Mouse (Mus musculus) neural tube, embryonic 13.5 days (tissue): ENCODE data around the gene Erich4. TPM values are rescaled to one million over a fixed set of nuclear protein-coding genes. Genes with fewer than 3 reads are reported as not detected.

Source experiments
- ATAC-seq: fragments of 200-750 bp; cut with Nextera tagmentation; 2 replicates; pipeline ENCODE4 v1.8.0; 2017; ENCODE audit warnings: low read depth, mild to moderate bottlenecking, moderate TSS enrichment, moderate library complexity
- H3K27ac ChIP-seq: fragments of 300-500 bp; sonication (generic); replicated peaks from 2 replicates; pipeline ENCODE4 v1.5.1; 2015; ENCODE audit warnings: moderate library complexity, mild to moderate bottlenecking, inconsistent platforms
- H3K27me3 ChIP-seq: fragments of 300-500 bp; sonication (generic); 2 replicates; pipeline ENCODE4 v1.6.1; 2015; ENCODE audit warnings: mild to moderate bottlenecking, inconsistent platforms
- H3K36me3 ChIP-seq: fragments of 300-500 bp; sonication (generic); 2 replicates; pipeline ENCODE4 v1.6.1; 2015; ENCODE audit warnings: mild to moderate bottlenecking, inconsistent platforms
- H3K4me1 ChIP-seq: fragments of 300-500 bp; sonication (generic); replicated peaks from 2 replicates; pipeline ENCODE4 v1.6.1; 2015; ENCODE audit warnings: inconsistent platforms
- H3K4me2 ChIP-seq: fragments of 300-500 bp; sonication (generic); 2 replicates; pipeline ENCODE4 v1.6.1; 2015; ENCODE audit warnings: inconsistent platforms, mild to moderate bottlenecking, moderate library complexity
- H3K4me3 ChIP-seq: fragments of 300-500 bp; sonication (generic); 2 replicates; pipeline ENCODE4 v1.5.1; 2015; ENCODE audit warnings: mild to moderate bottlenecking, inconsistent platforms
- H3K9ac ChIP-seq: fragments of 300-500 bp; sonication (generic); 2 replicates; pipeline ENCODE4 v1.6.1; 2015; ENCODE audit warnings: moderate library complexity, mild to moderate bottlenecking, inconsistent platforms
- H3K9me3 ChIP-seq: fragments of 300-500 bp; sonication (generic); 2 replicates; pipeline ENCODE4 v1.6.1; 2016; ENCODE audit warnings: inconsistent platforms
- WGBS: fragments of 180-500 bp; shearing (Covaris S2); methylation state at CpG from one replicate; pipeline ENCODE4 v1.1.7; 2015; 5-methylcytosine and 5-hydroxymethylcytosine counted together
- polyA plus RNA-seq: library from polyadenylated mRNA; unstranded; fragments of >200 nt; fragmentation: Nextera tagmentation; extraction: Ambion mirVana; gene quantifications from 2 replicates; pipeline ENCODE4 v1.2.1, GENCODE M21; 2015

The Erich4 gene
- polyA plus RNA-seq, 1 experiment from 2014 or later: not detected

- no peak overlapping the region for H3K9ac ChIP-seq
- no peaks in the 10 kb centered on the region for H3K9me3 ChIP-seq
- H3K36me3 ChIP-seq: peaks cover 39% of the 10 kb centered on the region
- H3K27ac ChIP-seq: no peak overlapping the region
- peaks cover 12% of the 10 kb centered on the region for H3K4me1 ChIP-seq
- peak overlapping the region; percentile 66 for H3K4me2 ChIP-seq
- H3K27me3 ChIP-seq: no peaks in the 10 kb centered on the region
- WGBS: 92% methylated on average over 5 of the region's 5 CpGs
- peak overlapping the region; percentile 62 for H3K4me3 ChIP-seq
- ATAC-seq: no peak
Measured at GRCm38 (mm10) chr7:25620101-25620500, 4.4 kb upstream of the Erich4 start.

- peak overlapping the region; percentile 66 for H3K4me2 ChIP-seq
- peak overlapping the region; percentile 67 for H3K9ac ChIP-seq
- H3K4me1 ChIP-seq: peaks cover 12% of the 10 kb centered on the region
- H3K9me3 ChIP-seq: no peaks in the 10 kb centered on the region
- H3K27ac ChIP-seq: no peak overlapping the region
- H3K4me3 ChIP-seq: peak overlapping the region; percentile 62
- 18% methylated on average over 5 of the region's 5 CpGs for WGBS
- peaks cover 34% of the 10 kb centered on the region for H3K36me3 ChIP-seq
- H3K27me3 ChIP-seq: no peaks in the 10 kb centered on the region
- ATAC-seq: no peak
Measured at GRCm38 (mm10) chr7:25619722-25619991, 4.0 kb upstream of the Erich4 start.

DNA sequence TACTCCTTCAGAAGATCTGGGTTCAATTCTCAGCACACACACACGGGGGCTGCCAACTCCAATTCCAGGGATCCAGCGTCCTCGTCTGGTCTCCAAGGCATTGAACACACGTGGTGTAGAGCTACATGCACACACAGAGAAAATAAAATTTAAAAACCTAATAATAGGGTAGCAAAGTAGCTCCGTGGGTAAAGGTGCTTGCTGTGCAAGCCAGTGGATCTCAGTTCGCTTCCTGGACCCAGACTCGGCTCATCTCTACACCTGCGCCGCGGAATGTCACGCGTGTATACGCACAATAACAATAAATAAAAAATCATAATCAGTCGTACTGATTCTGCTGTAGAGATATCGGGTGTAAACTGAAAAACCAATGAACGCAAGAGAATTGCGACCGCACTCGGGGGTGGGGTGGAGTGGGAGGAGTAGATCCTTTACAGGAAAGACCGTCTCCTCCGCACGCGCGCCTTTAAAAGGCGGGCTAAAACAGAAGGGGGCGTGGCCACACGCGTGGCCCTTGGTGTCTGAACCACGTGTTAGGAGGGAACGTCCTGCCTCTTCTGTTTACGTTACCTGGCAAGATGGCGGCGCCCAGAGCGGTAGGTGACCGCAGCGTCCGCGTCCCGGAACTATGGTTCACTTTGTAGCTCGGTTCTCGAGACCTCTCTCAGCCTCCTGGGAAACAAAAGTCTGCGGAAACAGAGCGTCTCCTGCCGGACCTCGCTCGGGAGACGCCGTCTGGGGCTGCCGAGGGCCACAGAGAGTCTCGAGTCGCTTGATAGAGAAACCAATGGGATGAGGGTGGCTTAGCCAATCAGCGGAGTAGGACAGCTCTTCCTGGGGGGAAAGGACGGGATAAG, 3.4 kb upstream of the Erich4 start, which contains the start of gene Dmac2:
TSS of gene Dmac2 (plus strand) at position 550 of the 857 bp plus-strand sequence.
- H3K4me2 ChIP-seq: peak within 1 kb of the TSS; percentile 66
- H3K27me3 ChIP-seq: no peaks in the 10 kb centered on the region
- H3K9me3 ChIP-seq: no peaks in the 10 kb centered on the region
- H3K4me3 ChIP-seq: peak within 1 kb of the TSS; percentile 62
- no peak within 1 kb of the TSS for H3K27ac ChIP-seq
- ATAC-seq: peak; percentile 94
- H3K4me1 ChIP-seq: peaks cover 12% of the 10 kb centered on the region
- peak within 1 kb of the TSS; percentile 67 for H3K9ac ChIP-seq
- WGBS: 2% methylated on average over 53 of the region's 53 CpGs
- peaks cover 29% of the 10 kb centered on the region for H3K36me3 ChIP-seq

- 82% methylated on average over 10 of the region's 10 CpGs for WGBS
- Histone ChIP-seq H3K4me1 (peaks cover 12% of the 10 kb centered on the region), H3K9ac (no peak overlapping the region), H3K9me3 (no peaks in the 10 kb centered on the region), H3K27me3 (no peaks in the 10 kb centered on the region), H3K4me3 (no peak overlapping the region), H3K27ac (no peak overlapping the region), H3K4me2 (no peak overlapping the region), H3K36me3 (peaks cover 15% of the 10 kb centered on the region)
- ATAC-seq: no peak
Measured at GRCm38 (mm10) chr7:25617376-25618160, 1.9 kb upstream of the Erich4 start.

DNA sequence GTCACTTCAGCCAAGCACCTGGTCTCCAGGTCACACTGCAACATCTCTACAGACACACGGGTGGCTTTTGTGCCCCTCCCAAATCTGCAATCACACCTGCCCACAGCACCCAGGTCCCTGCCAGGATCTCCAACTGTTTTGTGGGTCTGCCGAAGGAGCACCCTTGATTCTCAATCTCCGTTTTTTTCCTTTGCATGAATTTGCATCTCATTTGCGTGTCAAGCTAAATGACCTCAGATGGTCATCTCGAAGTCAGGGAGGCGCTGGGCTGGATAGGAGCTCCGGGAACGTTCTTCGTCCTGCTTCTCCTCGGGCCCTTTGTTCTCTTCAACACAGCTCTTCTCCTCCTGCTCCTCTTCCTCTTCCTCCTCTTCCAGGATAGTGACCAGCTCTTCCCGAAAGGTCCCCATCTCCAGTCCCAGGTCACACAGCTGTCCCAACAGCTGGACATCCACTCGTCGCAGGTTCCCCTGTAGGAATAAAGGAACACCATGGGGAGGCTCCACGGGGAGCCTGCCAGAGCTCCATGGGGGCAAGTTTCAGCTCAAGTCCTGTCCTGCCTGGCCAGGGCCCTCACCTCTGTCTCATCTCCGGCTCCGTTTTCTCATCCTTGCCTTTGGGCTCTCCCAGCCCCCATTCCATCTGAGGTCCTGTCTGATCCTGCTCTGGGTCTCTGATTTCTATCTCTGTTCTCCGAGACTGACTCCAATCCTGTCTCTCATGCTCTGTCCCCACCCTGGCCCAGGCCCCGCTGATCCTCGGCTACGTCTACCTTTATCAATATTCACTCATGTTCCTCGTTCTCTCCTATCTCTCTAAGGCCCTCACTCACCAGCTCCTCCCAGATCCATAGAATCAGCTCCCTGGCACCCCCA, 624 bp downstream of the Erich4 start:
- Histone ChIP-seq H3K4me1 (peaks cover 10% of the 10 kb centered on the region), H3K9me3 (no peaks in the 10 kb centered on the region), H3K4me3 (no peak overlapping the region), H3K27ac (no peak overlapping the region), H3K4me2 (no peak overlapping the region), H3K36me3 (no peaks in the 10 kb centered on the region), H3K9ac (no peak overlapping the region), H3K27me3 (no peaks in the 10 kb centered on the region)
- no peak for ATAC-seq
- whole genome bisulfite sequencing: 76% methylated on average over 21 of the region's 21 CpGs

GRCm38 (mm10) chr7:25614086-25614485, 1.6 kb downstream of the Erich4 start:
- Histone ChIP-seq H3K27me3 (no peaks in the 10 kb centered on the region), H3K9me3 (no peaks in the 10 kb centered on the region), H3K27ac (no peak overlapping the region), H3K4me1 (0 out of 2 replicates have a peak, but pooled peaks cover 3% of the 10 kb centered on the region), H3K36me3 (no peaks in the 10 kb centered on the region), H3K4me2 (no peak overlapping the region), H3K9ac (no peak overlapping the region), H3K4me3 (no peak overlapping the region)
- 91% methylated on average over 5 of the region's 5 CpGs for WGBS
- no peak for ATAC-seq

DNA sequence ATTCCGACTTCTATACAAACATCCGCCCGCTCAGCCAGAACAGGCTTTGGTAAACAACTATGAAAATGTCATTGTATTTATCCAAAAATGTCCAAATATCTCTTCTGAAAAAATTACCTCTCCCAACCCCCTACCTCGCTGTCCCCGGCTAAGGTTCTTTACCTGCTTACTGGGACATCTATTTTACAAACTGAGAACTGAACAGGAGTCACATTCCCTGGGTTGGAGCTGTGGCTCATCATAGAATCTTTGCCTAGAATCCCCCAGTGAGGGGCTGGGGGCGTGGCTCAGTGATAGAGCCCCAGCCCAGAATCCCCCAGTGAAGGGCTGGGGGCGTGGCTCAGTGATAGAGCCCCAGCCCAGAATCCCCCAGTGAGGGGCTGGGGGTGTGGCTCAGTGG, 4.2 kb downstream of the Erich4 start:
- H3K4me1 ChIP-seq: no peaks in the 10 kb centered on the region
- no peak overlapping the region for H3K27ac ChIP-seq
- H3K9ac ChIP-seq: no peak overlapping the region
- ATAC-seq: no peak
- no peaks in the 10 kb centered on the region for H3K36me3 ChIP-seq
- H3K27me3 ChIP-seq: no peaks in the 10 kb centered on the region
- 0 out of 2 replicates have a peak, but pooled peaks cover 4% of the 10 kb centered on the region for H3K9me3 ChIP-seq
- no peak overlapping the region for H3K4me2 ChIP-seq
- 60% methylated on average over 7 of the region's 7 CpGs for WGBS
- H3K4me3 ChIP-seq: no peak overlapping the region

DNA sequence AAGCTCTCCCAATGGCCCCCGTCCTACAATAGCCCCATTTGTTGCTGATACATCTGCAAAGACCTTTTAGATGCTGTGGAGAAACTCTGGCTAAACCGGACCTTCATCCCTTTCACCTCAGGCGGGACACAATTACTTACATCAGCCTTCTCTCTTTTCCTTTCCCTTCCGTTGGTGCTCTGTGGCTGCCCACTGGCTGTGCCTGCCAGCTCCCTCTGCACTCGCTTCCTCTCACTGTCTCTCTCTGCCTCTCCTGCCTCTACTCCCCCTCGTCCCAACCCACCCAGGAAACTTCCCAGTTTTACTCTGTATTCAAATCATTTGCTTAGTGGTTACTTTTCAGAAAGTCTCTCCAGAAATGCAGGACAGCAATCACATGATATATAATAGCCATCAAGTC, 5.6 kb downstream of the Erich4 start:
- H3K4me2 ChIP-seq: no peak overlapping the region
- no peaks in the 10 kb centered on the region for H3K36me3 ChIP-seq
- no peaks in the 10 kb centered on the region for H3K27me3 ChIP-seq
- 54% methylated on average over 6 of the region's 6 CpGs for WGBS
- ATAC-seq: no peak
- 0 out of 2 replicates have a peak, but pooled peaks cover 4% of the 10 kb centered on the region for H3K9me3 ChIP-seq
- H3K9ac ChIP-seq: no peak overlapping the region
- no peak overlapping the region for H3K27ac ChIP-seq
- H3K4me3 ChIP-seq: no peak overlapping the region
- H3K4me1 ChIP-seq: no peaks in the 10 kb centered on the region

DNA sequence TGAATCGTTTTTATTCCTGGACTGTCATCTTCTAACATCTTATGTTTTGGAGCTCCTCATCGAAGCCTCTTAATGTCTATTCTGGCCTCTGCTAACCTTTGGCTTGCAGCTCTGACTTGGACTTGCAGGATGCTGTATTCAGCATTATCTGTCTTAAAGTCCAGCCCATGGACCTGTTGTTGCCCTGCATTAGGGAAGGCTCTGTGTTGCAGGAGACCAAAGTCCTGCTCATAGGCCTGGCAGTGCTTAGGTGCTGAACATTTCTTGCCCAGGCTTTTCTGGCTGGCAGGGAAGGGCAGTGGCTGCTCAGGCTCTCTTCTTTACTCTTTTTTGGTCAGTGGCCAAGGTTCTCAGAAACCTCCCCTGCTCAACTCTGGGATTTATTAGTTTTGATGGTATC, 8.5 kb downstream of the Erich4 start:
- Histone ChIP-seq H3K9me3 (0 out of 2 replicates have a peak, but pooled peaks cover 4% of the 10 kb centered on the region), H3K4me1 (no peaks in the 10 kb centered on the region), H3K4me2 (no peak overlapping the region), H3K27me3 (no peaks in the 10 kb centered on the region), H3K4me3 (no peak overlapping the region), H3K36me3 (no peaks in the 10 kb centered on the region), H3K27ac (no peak overlapping the region), H3K9ac (no peak overlapping the region)
- WGBS: 87% methylated on average over 2 of the region's 2 CpGs
- ATAC-seq: no peak

GRCm38 (mm10) chr7:25606625-25607063, 9.0 kb downstream of the Erich4 start:
- Histone ChIP-seq H3K27me3 (no peaks in the 10 kb centered on the region), H3K4me1 (no peaks in the 10 kb centered on the region), H3K4me2 (no peak overlapping the region), H3K36me3 (no peaks in the 10 kb centered on the region), H3K9ac (no peak overlapping the region), H3K27ac (no peak overlapping the region), H3K4me3 (no peak overlapping the region), H3K9me3 (0 out of 2 replicates have a peak, but pooled peaks cover 4% of the 10 kb centered on the region)
- ATAC-seq: no peak
- WGBS: 83% methylated on average over 4 of the region's 4 CpGs

GRCm38 (mm10) chr7:25601346-25601745, 14.3 kb downstream of the Erich4 start:
- H3K27me3 ChIP-seq: no peaks in the 10 kb centered on the region
- H3K9ac ChIP-seq: no peak overlapping the region
- H3K9me3 ChIP-seq: no peaks in the 10 kb centered on the region
- H3K4me2 ChIP-seq: no peak overlapping the region
- H3K4me3 ChIP-seq: no peak overlapping the region
- H3K27ac ChIP-seq: no peak overlapping the region
- WGBS: 94% methylated on average over 16 of the region's 16 CpGs
- no peaks in the 10 kb centered on the region for H3K36me3 ChIP-seq
- no peak for ATAC-seq
- H3K4me1 ChIP-seq: no peaks in the 10 kb centered on the region
